Mouse (Mus musculus) intestine, postnatal 0 days (tissue): ENCODE measurements around the gene Fam161a. TPM values are rescaled to one million over a fixed set of nuclear protein-coding genes. Genes with fewer than 3 reads are reported as not detected.

ENCODE experiments used
- ATAC-seq: fragments of 200-750 bp; cut with Nextera tagmentation; 2 replicates; pipeline ENCODE4 v1.8.0; 2017; ENCODE audit warnings: mild to moderate bottlenecking, moderate TSS enrichment, moderate library complexity
- H3K27ac ChIP-seq: fragments of 300-500 bp; sonication (generic); 2 replicates; pipeline ENCODE4 v1.5.1; 2014; ENCODE audit warnings: mild to moderate bottlenecking, low read depth, low read length, moderate library complexity
- H3K27me3 ChIP-seq: fragments of 300-500 bp; sonication (generic); replicated peaks from 2 replicates; pipeline ENCODE4 v1.6.1; 2014; ENCODE audit warnings: low read length, mixed read lengths; ENCODE audit not compliant: control insufficient read depth, insufficient read depth
- H3K36me3 ChIP-seq: fragments of 300-500 bp; sonication (generic); 2 replicates; pipeline ENCODE4 v1.6.1; 2014; ENCODE audit warnings: mild to moderate bottlenecking, moderate library complexity; ENCODE audit not compliant: control insufficient read depth, insufficient read depth
- H3K4me1 ChIP-seq: fragments of 300-500 bp; sonication (generic); replicated peaks from 2 replicates; pipeline ENCODE4 v1.6.1; 2014; ENCODE audit warnings: antibody characterized with exemption, low read length, mixed read lengths; ENCODE audit not compliant: control insufficient read depth, insufficient read depth
- H3K4me2 ChIP-seq: fragments of 300-500 bp; sonication (generic); replicated peaks from 2 replicates; pipeline ENCODE4 v1.6.1; 2014; ENCODE audit warnings: low read depth, mild to moderate bottlenecking, moderate library complexity
- H3K4me3 ChIP-seq: fragments of 300-500 bp; sonication (generic); 2 replicates; pipeline ENCODE4 v1.5.1; 2014; ENCODE audit warnings: low read depth, low read length
- H3K9ac ChIP-seq: fragments of 300-500 bp; sonication (generic); 2 replicates; pipeline ENCODE4 v1.6.1; 2014; ENCODE audit warnings: mild to moderate bottlenecking, low read depth, low read length
- H3K9me3 ChIP-seq: fragments of 300-500 bp; sonication (generic); 2 replicates; pipeline ENCODE4 v1.6.1; 2016; ENCODE audit warnings: mixed run types; ENCODE audit not compliant: control insufficient read depth
- CTCF ChIP-seq: sonication (generic); IDR thresholded peaks from 2 replicates; pipeline ENCODE4 v1.5.1; 2016; ENCODE audit warnings: low read depth, mild to moderate bottlenecking, control low read depth, antibody characterized with exemption, moderate library complexity
- WGBS: fragments of 180-500 bp; shearing (Covaris S2); extraction: QIAGEN DNeasy Blood & Tissue Kit; methylation state at CpG from one replicate; pipeline ENCODE4 v1.1.7; 2014; 5-methylcytosine and 5-hydroxymethylcytosine counted together
- polyA plus RNA-seq: library from polyadenylated mRNA; unstranded; fragments of >200 nt; fragmentation: Nextera tagmentation; extraction: Ambion mirVana; gene quantifications from 2 replicates; pipeline ENCODE4 v1.2.1, GENCODE M21; 2015

Fam161a gene
- polyA plus RNA-seq, 1 experiment from 2014 or later: 1.9 TPM

GRCm38 (mm10) chr11:22998308-22998707 is 9.0 kb upstream of the Fam161a start:
- TF ChIP-seq CTCF: no peak
- 87% methylated on average over 1 of the region's 1 CpGs for WGBS
- no peak for ATAC-seq

DNA sequence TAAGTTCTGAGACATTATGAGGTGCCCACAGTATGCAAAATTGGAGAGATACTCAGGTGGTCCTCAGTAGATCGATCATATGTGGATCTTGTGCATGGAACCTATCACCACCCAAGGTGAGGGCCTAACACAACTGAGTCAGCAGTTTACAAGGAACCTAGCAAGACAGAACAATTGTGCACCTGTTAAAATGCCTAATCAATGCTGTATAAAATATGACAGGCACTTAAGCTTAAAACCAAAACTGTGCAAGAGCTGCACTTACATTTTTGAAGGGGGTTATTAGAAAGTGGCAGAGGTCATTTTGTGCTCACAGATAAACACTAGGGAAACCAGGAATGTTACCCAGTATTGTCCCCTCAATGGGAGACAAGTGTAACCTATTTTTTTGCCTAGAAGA is 2.1 kb upstream of the Fam161a start:
- Histone ChIP-seq H3K36me3 (peaks cover 32% of the 10 kb centered on the region), H3K4me1 (no peaks in the 10 kb centered on the region), H3K4me2 (no peak overlapping the region), H3K4me3 (no peak overlapping the region), H3K9ac (no peak overlapping the region), H3K27ac (no peak overlapping the region), H3K9me3 (no peaks in the 10 kb centered on the region), H3K27me3 (no peaks in the 10 kb centered on the region)
- WGBS: 94% methylated on average over 1 of the region's 1 CpGs
- no peak for ATAC-seq
- TF ChIP-seq CTCF: no peak

More at GRCm38 (mm10) chr11:22998308-22998707, 9.0 kb upstream of the Fam161a start:
- Histone ChIP-seq H3K4me1 (no peaks in the 10 kb centered on the region), H3K27ac (no peak overlapping the region), H3K4me2 (no peak overlapping the region), H3K9ac (no peak overlapping the region), H3K9me3 (no peaks in the 10 kb centered on the region), H3K27me3 (no peaks in the 10 kb centered on the region), H3K36me3 (peaks cover 80% of the 10 kb centered on the region), H3K4me3 (no peak overlapping the region)

GRCm38 (mm10) chr11:23007166-23007480 is 208 bp upstream of the Fam161a start:
- H3K27me3 ChIP-seq: no peaks in the 10 kb centered on the region
- no peaks in the 10 kb centered on the region for H3K9me3 ChIP-seq
- TF ChIP-seq CTCF: no peak
- H3K36me3 ChIP-seq: peaks cover 16% of the 10 kb centered on the region
- H3K4me1 ChIP-seq: no peaks in the 10 kb centered on the region
- no peak overlapping the region for H3K27ac ChIP-seq
- H3K4me3 ChIP-seq: peak overlapping the region; percentile 66
- 4% methylated on average over 6 of the region's 6 CpGs for WGBS
- ATAC-seq: peak; percentile 7; the same call in 1 of the 2 replicates
- no peak overlapping the region for H3K9ac ChIP-seq
- peak overlapping the region; percentile 79 for H3K4me2 ChIP-seq

GRCm38 (mm10) chr11:23008181-23008823 is 971 bp downstream of the Fam161a start:
- H3K4me2 ChIP-seq: peak overlapping the region; percentile 79
- no peaks in the 10 kb centered on the region for H3K9me3 ChIP-seq
- H3K27ac ChIP-seq: peak overlapping the region; percentile 73
- H3K36me3 ChIP-seq: peaks cover 9% of the 10 kb centered on the region
- no peaks in the 10 kb centered on the region for H3K27me3 ChIP-seq
- peak overlapping the region; percentile 66 for H3K4me3 ChIP-seq
- peak; percentile 61 for TF ChIP-seq CTCF
- H3K4me1 ChIP-seq: no peaks in the 10 kb centered on the region
- peak; percentile 87 for ATAC-seq
- peak overlapping the region; percentile 61 for H3K9ac ChIP-seq
- WGBS: under 1% methylated on average over 40 of the region's 40 CpGs

GRCm38 (mm10) chr11:23008824-23009200 is 1.5 kb downstream of the Fam161a start:
- Histone ChIP-seq H3K4me3 (peak overlapping the region; percentile 66), H3K4me2 (peak overlapping the region; percentile 79), H3K27ac (no peak overlapping the region), H3K9ac (peak overlapping the region; percentile 61; the same call in 1 of the 2 replicates), H3K9me3 (no peaks in the 10 kb centered on the region), H3K4me1 (no peaks in the 10 kb centered on the region), H3K27me3 (no peaks in the 10 kb centered on the region), H3K36me3 (peaks cover 4% of the 10 kb centered on the region)
- 32% methylated on average over 4 of the region's 4 CpGs for WGBS
- no peak for TF ChIP-seq CTCF
- ATAC-seq: no peak

DNA sequence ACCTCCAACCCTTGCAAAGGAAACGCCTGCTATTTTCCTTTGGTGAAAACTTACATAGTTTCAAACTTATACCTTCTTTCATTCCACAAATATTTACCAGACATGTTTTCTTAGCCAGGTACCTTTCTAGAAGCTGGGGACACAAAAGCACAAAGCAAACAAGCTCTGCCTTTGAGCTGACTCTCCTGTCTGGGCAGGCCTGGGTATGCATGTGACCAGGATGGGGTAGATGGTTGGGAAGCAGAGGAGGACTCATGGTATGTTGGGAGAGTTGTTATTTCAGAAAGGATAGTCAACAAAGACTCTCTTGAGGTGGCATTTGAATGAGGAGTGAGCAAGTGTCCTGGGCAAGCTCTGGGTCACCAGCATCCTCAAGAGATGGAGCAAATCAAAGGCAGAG is 5.8 kb downstream of the Fam161a start:
- no peak overlapping the region for H3K27ac ChIP-seq
- WGBS: 83% methylated on average over 1 of the region's 1 CpGs
- no peak for ATAC-seq
- no peaks in the 10 kb centered on the region for H3K27me3 ChIP-seq
- H3K36me3 ChIP-seq: no peaks in the 10 kb centered on the region
- no peak overlapping the region for H3K9ac ChIP-seq
- H3K4me1 ChIP-seq: no peaks in the 10 kb centered on the region
- H3K9me3 ChIP-seq: no peaks in the 10 kb centered on the region
- TF ChIP-seq CTCF: no peak
- no peak overlapping the region for H3K4me2 ChIP-seq
- H3K4me3 ChIP-seq: no peak overlapping the region
